Mouse (Mus musculus) lung, embryonic 16.5 days (tissue): ENCODE results near the gene Nus1. TPM values are rescaled to one million over a fixed set of nuclear protein-coding genes. Genes with fewer than 3 reads are reported as not detected.

Source experiments
- polyA plus RNA-seq: library from polyadenylated mRNA; unstranded; fragments of >200 nt; fragmentation: Nextera tagmentation; extraction: Ambion mirVana; gene quantifications from 2 replicates; pipeline ENCODE4 v1.2.1, GENCODE M21; 2015

Gene Nus1
- polyA plus RNA-seq, 1 experiment from 2014 or later = 7.9 TPM

Other genes starting within 250 kb of the Nus1 start
- 0.23 and 0.39 TPM in 2 replicates for gene Ros1, start 222.3 kb upstream of the Nus1 start, polyA plus RNA-seq
- gene Dcbld1, start 183.9 kb upstream of the Nus1 start, polyA plus RNA-seq = 27.6 and 27.8 TPM in 2 replicates
- gene Gm26741, start 58.8 kb upstream of the Nus1 start, polyA plus RNA-seq = not detected in 2 replicates
- 19.8 and 20.2 TPM in 2 replicates for gene Gopc, start 35.4 kb upstream of the Nus1 start, polyA plus RNA-seq
- gene Nepn, start 28.6 kb upstream of the Nus1 start, polyA plus RNA-seq = not detected in 2 replicates